Mouse (Mus musculus) adrenal gland, adult 2 months (tissue): ENCODE measurements around the gene Iqcd. TPM values are rescaled to one million over a fixed set of nuclear protein-coding genes. Genes with fewer than 3 reads are reported as not detected.

Experiments
- DNase-seq: peaks from one replicate; pipeline ENCODE4 v3.0.0; 2021
- polyA plus RNA-seq: library from polyadenylated mRNA; depleted of rRNA; stranded (reverse); fragments of >200 nt; gene quantifications from 2 replicates; pipeline ENCODE4 v1.2.3, GENCODE M21; 2012
- total RNA-seq, 2 experiments: library from RNA; stranded (reverse); gene quantifications; 2 replicates each; pipeline ENCODE4 v1.2.3; 2021

The Iqcd gene
- total and polyA plus RNA-seq, 3 experiments: 0.29 to 0.55 (median 0.29) TPM

DNA sequence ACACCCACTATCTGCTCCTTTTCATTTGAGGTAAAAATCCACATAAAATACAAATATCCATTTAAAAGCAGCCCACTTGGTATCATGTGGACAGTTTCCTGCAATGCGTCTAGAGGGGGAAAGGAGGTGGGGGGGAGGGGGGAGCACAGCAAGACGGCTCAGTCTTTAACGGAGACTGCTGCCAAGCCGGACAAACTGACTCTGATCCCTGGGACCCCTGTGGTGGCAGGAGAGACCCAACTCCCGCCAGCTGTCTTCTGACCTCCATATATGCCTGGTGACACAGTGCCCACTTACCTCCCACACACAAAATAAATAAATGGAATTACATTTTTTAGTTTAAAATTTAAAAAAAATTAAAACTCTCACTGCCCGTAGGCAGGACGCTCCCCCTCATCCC lies 14.7 kb downstream of the Iqcd start:
- DNase-seq: no peak

- DNase-seq: peak; percentile 77
Observed at GRCm38 (mm10) chr5:120604839-120605238, 16.0 kb downstream of the Iqcd start.

GRCm38 (mm10) chr5:120605241-120605661 lies 16.4 kb downstream of the Iqcd start:
- no peak for DNase-seq

- peak; percentile 89 for DNase-seq
Observed at GRCm38 (mm10) chr5:120605688-120606087, 16.9 kb downstream of the Iqcd start.

- DNase-seq: no peak
Observed at GRCm38 (mm10) chr5:120606590-120607200, 17.9 kb downstream of the Iqcd start.

GRCm38 (mm10) chr5:120607335-120607734 lies 18.5 kb downstream of the Iqcd start:
- no peak for DNase-seq

DNA sequence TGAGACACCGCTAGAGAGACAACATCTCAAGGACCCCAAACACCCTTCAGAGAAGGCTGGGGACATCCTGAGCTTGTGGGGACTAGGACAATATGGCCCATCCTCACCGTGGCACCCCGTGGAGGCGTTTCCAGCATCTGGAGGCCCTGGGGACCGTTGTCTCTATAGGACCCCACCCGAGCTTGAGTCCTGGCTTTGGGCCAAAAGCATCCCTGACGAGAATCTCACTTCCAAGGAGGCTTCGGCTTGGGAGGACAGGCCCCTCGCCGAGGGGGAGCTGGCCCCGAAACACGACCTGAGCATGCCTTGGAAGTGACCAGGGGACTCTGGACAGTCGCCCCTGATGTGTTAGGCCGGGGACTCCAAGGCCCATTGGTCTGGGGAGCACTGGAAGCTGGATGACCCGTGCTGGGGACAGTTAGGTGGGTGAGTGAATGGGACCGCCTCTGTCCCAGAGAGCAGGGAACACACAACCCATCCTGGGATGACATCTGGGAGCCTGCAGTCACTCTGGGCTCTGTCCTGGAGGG lies 20.5 kb downstream of the Iqcd start:
- no peak for DNase-seq

GRCm38 (mm10) chr5:120610906-120611305 lies 22.1 kb downstream of the Iqcd start:
- DNase-seq: no peak

GRCm38 (mm10) chr5:120611416-120611815 lies 22.6 kb downstream of the Iqcd start:
- no peak for DNase-seq

- peak; percentile 97 for DNase-seq
Observed at GRCm38 (mm10) chr5:120612442-120612821, 23.6 kb downstream of the Iqcd start, which contains the start of the genes Rita1 and Ddx54. Gene Rita1 (minus strand): TSS chr5:120612589. Gene Ddx54 (plus strand): TSS chr5:120612739.

DNA sequence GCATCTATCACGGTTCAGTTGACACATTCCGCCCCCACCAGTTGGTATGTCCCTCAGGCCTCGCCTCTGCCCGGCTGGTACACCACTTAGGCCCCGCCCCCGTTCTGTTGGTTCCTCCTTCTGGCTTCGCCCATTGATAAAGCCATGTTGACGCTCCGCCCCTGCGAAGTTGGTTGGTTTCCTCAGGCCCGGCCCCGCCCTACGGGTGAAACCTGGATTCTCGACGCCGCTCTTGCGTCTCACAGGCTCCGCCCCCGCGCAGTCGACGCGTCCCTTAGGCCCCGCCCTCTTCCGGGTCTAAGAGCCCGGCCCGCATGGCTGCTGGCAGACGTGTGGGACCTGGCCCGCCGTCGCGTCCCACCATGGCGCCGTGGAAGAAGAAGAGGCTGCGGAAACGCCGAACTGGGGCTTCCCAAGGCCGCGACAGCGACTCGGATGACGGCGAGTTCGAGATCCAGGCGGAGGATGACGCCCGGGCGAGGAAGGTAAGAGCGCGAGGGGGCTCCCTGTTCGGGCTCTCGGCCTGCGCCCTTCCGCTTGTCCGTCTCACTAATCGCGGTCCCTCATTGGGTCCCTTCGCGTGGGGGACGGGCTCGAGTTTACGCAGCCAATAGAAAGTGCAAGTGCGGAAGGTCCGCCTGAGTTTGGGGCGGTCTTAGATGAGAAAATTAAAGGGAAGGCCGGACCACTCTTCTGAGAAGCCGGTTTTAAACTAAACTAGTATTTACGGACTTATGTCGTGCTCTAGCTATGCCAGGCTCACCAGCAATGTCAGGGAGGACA lies 24.2 kb downstream of the Iqcd start:
- DNase-seq: peak; percentile 100

- no peak for DNase-seq
Observed at GRCm38 (mm10) chr5:120615903-120616302, 27.1 kb downstream of the Iqcd start.

GRCm38 (mm10) chr5:120618778-120619177 lies 30.0 kb downstream of the Iqcd start:
- DNase-seq: no peak

DNA sequence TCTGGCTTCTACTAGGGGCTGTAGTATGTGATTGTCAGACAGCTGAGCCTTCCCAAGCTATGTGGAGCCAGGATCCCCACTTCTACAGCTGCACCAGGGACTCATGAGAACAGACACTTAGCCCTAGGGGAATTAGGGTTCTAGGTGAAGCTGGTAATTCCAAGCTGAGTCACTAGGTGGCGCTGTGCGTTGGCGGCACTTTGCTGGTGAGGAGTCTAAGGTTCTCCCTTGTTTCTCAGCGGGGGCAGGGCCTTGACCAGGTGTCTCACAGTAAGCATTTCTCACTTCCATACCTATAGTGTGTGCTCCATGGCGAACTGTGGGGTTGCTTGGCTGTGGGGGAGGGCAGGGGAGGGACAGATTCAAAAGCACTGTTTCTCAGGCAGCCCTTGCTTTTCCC lies 30.4 kb downstream of the Iqcd start:
- DNase-seq: no peak

DNA sequence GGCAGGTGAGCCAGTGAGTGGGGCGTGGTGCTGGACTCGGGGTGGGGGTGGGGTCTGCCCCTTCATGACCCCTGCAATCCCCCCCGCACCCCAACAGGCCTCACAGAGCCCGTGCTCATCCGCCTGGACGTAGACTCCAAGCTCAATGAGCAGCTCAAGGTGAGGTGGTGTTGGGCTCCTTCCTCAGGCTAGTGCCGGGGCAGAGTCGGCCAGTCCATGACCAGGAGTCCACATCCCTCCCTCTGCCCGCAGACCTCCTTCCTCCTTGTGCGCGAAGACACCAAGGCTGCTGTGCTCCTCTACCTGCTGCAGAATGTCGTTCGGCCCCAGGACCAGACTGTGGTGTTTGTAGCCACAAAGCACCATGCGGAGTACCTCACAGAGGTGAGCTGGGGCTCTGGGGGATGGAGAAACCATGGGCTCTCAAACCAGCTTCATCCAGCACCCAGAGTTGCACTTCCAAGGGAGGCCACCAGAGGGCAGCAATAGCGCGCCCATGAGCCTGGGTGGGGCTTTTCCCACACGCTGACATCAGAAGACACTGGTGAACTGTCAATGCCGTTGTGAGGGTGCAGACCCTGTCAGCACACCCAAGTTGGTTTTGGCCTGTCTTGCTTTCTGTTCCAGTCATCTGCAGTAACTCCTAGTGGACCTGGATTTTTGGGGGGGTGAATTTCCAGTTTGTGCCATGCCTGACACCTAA lies 31.7 kb downstream of the Iqcd start:
- peak; percentile 87 for DNase-seq

- no peak for DNase-seq
Observed at GRCm38 (mm10) chr5:120621078-120621765, 32.4 kb downstream of the Iqcd start.

- no peak for DNase-seq
Observed at GRCm38 (mm10) chr5:120621846-120622197, 33.0 kb downstream of the Iqcd start.

DNA sequence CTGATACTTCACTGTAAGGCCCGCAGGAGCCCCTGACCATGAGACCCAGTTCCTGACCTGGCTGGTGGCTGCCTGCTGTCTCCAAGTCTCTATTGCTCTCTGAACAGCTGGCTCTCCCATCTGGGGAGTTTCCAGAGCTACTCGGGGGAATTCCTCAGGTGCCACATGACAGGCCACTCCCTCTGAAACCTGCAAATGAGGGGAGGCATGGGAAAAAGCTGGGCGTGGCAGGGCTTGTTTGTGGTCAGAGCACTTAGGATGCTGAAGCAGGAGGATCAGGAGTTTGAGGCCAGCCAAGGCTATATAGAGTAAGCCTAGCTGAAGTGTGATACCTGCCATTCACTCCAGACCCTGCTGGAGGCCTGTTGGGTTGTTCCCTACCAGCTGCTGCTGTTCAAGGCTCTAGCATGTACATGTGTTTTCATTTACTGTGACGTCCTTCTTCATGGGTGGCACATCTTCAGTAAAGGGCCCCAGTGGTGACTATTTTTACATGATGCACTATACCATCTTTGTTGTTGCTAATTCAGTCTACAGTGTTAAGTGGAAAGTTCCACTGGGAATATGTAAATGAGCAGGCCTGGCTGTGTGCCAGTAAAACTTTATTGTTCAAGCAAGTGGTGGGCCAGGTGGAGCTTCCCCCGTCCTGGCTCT lies 33.5 kb downstream of the Iqcd start:
- no peak for DNase-seq

GRCm38 (mm10) chr5:120624427-120624826 lies 35.6 kb downstream of the Iqcd start:
- DNase-seq: no peak

DNA sequence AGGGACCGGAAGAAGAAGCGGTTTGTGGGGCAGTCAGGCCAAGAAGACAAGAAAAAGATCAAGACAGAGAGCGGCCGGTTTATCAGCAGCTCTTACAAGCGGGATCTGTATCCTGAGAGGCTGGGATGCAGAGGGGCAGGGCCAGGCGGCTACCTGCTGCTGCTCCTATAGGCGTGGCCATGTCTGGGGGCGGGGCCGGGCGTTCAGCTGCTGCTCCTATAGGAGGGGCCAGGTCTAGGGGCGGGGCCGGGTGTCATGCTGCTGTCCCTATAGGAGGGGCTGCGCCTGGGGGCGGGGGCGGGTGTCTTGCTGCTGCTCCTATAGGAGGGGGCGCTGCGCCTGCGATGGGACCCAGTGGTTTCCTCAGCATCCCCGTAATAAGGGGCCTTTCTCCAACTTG lies 37.6 kb downstream of the Iqcd start:
- DNase-seq: no peak

DNA sequence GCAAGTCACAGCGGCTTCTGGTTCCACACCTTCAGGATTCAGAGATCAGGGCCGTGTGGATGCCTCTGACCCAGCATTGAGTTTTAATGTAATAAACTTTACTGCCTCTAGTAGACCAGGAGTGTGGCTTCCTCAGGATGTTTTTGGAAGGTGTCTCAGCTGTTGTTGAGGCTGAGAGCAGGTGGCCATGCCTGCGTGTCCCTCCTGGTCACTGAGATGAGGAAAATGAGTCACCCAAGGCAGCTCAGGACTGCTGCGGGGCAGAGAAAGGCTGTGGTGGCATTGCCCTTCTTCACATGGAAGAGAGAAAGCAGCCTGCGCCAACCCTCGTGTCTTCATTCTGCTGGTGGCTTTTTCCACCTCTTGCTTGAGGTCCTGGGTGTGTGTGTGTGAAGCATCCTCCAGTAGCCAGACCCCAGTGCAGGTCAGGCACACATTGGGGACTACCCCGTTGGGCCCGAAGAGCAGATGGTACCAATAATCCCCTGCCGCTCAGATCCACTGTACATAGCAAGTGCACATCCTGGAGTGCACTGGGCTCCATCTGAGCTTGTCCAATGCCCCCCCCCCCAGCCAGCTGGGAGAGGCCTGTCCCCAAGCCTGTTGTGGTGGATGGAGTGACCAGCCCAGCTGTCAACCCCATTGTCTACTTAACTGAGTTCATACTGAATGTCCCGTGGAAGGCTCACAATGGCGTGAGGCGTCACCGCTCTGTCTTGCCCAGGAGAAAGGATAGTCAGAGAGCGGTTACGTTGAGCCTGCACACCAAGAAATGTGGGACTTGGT lies 38.9 kb downstream of the Iqcd start:
- no peak for DNase-seq
